Mouse (Mus musculus) heart, embryonic 12.5 days (tissue): ENCODE measurements around the gene D5Ertd579e. TPM values are rescaled to one million over a fixed set of nuclear protein-coding genes. Genes with fewer than 3 reads are reported as not detected.

Source experiments
- ATAC-seq: fragments of 200-750 bp; cut with Nextera tagmentation; 2 replicates; pipeline ENCODE4 v1.8.0; 2017; ENCODE audit warnings: moderate TSS enrichment, moderate library complexity; ENCODE audit not compliant: insufficient number of reproducible peaks, low FRiP score
- H3K27ac ChIP-seq: fragments of 300-500 bp; sonication (generic); 2 replicates; pipeline ENCODE4 v1.5.1; 2016; ENCODE audit warnings: mild to moderate bottlenecking, moderate library complexity; ENCODE audit not compliant: poor library complexity, severe bottlenecking
- H3K27me3 ChIP-seq: fragments of 300-500 bp; sonication (generic); replicated peaks from 2 replicates; pipeline ENCODE4 v1.6.1; 2016; ENCODE audit warnings: mild to moderate bottlenecking, moderate library complexity
- H3K36me3 ChIP-seq: fragments of 300-500 bp; sonication (generic); 2 replicates; pipeline ENCODE4 v1.6.1; 2016; ENCODE audit warnings: mild to moderate bottlenecking, moderate library complexity
- H3K4me1 ChIP-seq: fragments of 300-500 bp; sonication (generic); replicated peaks from 2 replicates; pipeline ENCODE4 v1.6.1; 2016; ENCODE audit warnings: mild to moderate bottlenecking
- H3K4me2 ChIP-seq: fragments of 300-500 bp; sonication (generic); 2 replicates; pipeline ENCODE4 v1.6.1; 2016; ENCODE audit warnings: mild to moderate bottlenecking, moderate library complexity
- H3K4me3 ChIP-seq: fragments of 300-500 bp; sonication (generic); 2 replicates; pipeline ENCODE4 v1.5.1; 2016; ENCODE audit warnings: mild to moderate bottlenecking
- H3K9ac ChIP-seq: fragments of 300-500 bp; sonication (generic); 2 replicates; pipeline ENCODE4 v1.6.1; 2016; ENCODE audit warnings: mild to moderate bottlenecking, moderate library complexity
- H3K9me3 ChIP-seq: fragments of 300-500 bp; sonication (generic); replicated peaks from 2 replicates; pipeline ENCODE4 v1.6.1; 2016; ENCODE audit warnings: mild to moderate bottlenecking, moderate library complexity
- WGBS: fragments of 180-500 bp; shearing (Covaris S2); methylation state at CpG from one replicate; pipeline ENCODE4 v1.1.7; 2016; 5-methylcytosine and 5-hydroxymethylcytosine counted together
- polyA plus RNA-seq: library from polyadenylated mRNA; unstranded; fragments of >200 nt; fragmentation: Nextera tagmentation; extraction: Ambion mirVana; gene quantifications from 2 replicates; pipeline ENCODE4 v1.2.1, GENCODE M21; 2016

D5Ertd579e gene
- 35.1 and 37.2 TPM in 2 replicates for polyA plus RNA-seq

DNA sequence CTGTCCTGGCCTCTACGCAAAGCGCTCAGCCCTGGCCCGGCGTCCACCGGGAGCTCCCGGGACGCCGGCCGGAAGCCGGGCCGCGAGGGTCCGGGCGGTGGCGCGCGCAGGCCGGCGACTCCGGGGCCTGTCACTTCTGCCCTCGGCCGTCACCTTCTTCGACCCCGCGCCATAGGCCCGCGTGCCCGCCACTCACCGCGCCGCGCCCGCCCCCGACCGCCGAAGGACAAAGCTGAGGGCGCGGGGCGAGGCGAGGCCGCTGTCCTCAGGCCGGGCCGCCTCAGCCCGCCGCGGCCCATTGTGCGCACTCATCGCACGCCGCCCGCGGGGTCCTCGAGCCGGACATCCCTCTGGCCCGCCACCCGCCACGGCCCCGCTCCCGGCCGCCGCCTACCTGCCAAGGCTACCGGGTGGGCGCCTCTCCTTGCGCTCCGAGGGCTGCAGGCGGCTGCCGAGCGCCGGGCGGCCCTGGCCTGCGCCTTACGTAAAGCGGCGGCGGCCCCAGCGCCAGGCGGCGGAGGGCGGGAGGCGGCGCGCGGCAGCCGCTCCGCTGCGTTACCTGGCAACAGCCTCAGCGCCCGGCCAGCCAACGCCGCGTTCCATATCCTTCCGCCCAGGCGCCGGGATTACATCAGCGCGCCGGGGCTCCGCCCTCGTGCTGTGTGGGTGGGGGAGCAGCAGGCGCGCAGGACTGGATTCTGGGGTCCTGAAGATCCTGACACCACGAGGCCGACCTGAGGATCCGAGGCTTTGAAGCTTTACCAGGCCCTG, at the start of gene D5Ertd579e:
D5Ertd579e (minus strand) TSS at position 564 of the 771 bp plus-strand sequence.
- peak; percentile 94 for ATAC-seq
- Histone ChIP-seq H3K36me3 (peaks cover 4% of the 10 kb centered on the region; the same call in 1 of the 2 replicates), H3K27ac (peak within 1 kb of the TSS; percentile 96), H3K4me1 (peaks cover 59% of the 10 kb centered on the region), H3K4me2 (peak within 1 kb of the TSS; percentile 85), H3K4me3 (peak within 1 kb of the TSS; percentile 92), H3K27me3 (no peaks in the 10 kb centered on the region), H3K9ac (peak within 1 kb of the TSS; percentile 92), H3K9me3 (no peaks in the 10 kb centered on the region)
- WGBS, result under 1% methylated on average over 97 of the region's 104 CpGs

DNA sequence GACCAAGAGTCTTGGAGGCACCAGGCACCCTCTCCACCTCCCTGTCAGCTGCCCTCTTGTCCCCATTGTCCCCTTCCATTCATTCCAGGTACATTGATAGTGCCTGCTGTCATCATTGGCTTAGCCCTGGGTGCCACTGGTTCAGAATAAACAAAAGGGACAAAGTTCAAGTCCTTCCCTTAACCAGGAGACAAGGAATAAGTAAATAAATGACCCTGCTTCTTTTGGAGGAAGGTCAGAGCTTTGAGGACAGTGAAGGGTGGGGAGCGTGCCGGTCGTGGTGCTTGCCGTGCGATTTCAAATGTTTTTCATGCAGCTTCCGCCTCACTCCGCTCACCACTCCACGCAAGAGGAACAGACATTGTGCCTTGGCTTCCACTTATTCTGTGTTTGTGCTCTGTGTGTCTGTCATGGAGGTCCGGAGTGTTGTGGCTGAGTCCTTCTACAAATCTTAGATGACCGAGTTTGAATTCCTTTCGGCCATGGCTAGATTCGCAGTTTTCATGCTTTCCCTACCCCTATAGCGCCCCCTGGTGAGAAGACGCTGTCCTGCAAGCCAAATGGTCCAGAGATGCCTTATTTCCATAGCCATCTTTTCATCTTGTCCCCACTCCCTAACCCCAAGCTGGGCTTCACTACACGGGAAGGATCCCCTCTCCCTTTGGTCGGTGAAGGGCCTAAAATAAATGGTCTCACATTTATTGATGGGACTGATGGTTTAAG, 46.5 kb upstream of the D5Ertd579e start:
- no peaks in the 10 kb centered on the region for H3K27me3 ChIP-seq
- H3K4me1 ChIP-seq, result peaks cover 23% of the 10 kb centered on the region
- H3K4me3 ChIP-seq, result no peak overlapping the region
- no peaks in the 10 kb centered on the region for H3K9me3 ChIP-seq
- peak overlapping the region; percentile 49 for H3K4me2 ChIP-seq
- H3K27ac ChIP-seq, result no peak overlapping the region
- no peak overlapping the region for H3K9ac ChIP-seq
- 0 out of 2 replicates have a peak, but pooled peaks cover 2% of the 10 kb centered on the region for H3K36me3 ChIP-seq
- 39% methylated on average over 16 of the region's 16 CpGs for WGBS
- no peak for ATAC-seq

DNA sequence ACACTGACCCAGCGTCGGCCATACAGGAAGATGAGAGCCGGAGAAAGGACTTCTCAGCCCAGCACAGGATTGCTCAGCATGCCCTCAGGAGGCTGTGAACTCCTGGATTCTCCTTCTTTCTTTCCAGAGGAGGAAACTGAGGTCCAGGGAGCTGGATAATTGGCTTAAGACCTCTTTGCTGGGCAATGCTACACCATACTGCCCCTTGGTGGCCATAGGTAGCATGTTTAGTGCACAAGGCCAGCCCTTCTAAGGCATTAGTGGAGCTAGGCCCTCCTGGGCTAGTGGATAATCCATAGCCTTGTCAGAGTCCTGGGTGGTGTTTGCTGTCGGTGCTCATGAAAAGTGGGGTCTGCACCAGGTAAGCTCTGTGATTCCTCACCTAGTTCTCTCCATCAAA, 44.0 kb upstream of the D5Ertd579e start:
- WGBS, result 56% methylated on average over 4 of the region's 4 CpGs
- ATAC-seq, result no peak

DNA sequence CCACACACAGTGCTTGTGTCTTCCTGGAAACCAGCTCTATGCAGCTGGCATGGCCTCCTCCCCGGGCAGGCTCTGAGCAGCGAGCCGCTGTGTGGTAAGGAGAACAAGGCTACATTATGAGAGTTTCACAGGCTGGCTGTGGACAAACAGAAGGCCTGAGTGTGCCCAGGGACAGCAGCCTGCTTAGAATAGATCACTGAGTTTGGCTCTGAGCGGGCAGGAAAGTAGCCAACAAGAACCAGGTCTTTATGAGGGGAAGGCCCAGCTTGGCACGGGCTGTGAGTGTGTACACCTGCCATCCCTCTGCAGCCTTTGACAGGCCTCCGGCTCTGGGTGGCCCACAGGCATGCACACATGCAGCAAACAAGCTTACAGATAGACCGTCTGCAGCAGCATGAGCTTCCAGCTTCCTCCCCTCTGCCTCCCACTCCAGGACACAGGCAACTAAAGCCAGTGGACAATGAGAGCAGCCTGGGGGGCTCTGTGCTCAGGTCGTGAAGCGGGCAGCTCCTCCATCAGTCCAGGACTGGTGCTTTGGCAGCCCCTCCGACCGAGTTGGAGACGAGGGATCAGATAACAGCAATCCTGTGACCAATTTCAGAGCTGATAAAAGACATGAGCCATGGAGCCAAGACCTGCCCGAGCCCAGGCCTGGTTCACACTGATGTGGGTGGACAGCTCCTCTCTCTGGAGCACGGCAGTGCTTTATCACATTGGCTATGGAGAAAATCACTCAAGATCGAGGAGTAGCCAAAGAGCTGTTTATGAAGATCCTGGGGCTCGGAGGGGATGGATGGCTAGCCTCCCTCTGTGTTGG, 43.2 kb upstream of the D5Ertd579e start:
- Histone ChIP-seq H3K27me3 (no peaks in the 10 kb centered on the region), H3K9ac (no peak overlapping the region), H3K4me1 (peaks cover 20% of the 10 kb centered on the region), H3K4me3 (no peak overlapping the region), H3K27ac (no peak overlapping the region), H3K9me3 (no peaks in the 10 kb centered on the region), H3K4me2 (no peak overlapping the region), H3K36me3 (no peaks in the 10 kb centered on the region)
- 49% methylated on average over 16 of the region's 16 CpGs for WGBS
- no peak for ATAC-seq

More for the DNA sequence above, 44.0 kb upstream of the D5Ertd579e start:
- no peaks in the 10 kb centered on the region for H3K9me3 ChIP-seq
- no peak overlapping the region for H3K27ac ChIP-seq
- no peak overlapping the region for H3K4me3 ChIP-seq
- no peak overlapping the region for H3K9ac ChIP-seq
- H3K4me2 ChIP-seq, result no peak overlapping the region
- peaks cover 20% of the 10 kb centered on the region for H3K4me1 ChIP-seq
- no peaks in the 10 kb centered on the region for H3K36me3 ChIP-seq
- no peaks in the 10 kb centered on the region for H3K27me3 ChIP-seq

DNA sequence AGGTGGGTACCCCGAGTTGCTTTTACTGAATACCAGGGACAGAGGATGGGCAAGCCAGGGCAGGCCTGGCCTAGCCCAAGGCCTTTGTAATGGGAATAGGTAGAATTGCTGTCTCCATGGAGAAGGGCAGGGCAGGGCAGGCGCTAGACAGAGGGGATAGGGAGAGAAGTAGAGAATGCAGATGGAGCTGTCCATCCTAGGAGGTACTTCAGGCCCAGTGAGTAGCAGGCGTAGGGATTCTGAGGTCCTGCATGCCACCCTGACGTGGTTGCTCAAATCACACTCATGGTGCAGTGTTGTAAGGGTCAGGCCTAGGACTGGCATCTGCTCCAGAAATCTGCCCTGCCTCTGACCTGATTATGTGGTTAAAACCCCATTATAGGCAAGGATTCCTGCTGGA, 41.9 kb upstream of the D5Ertd579e start:
- no peaks in the 10 kb centered on the region for H3K27me3 ChIP-seq
- no peaks in the 10 kb centered on the region for H3K36me3 ChIP-seq
- no peak for ATAC-seq
- H3K27ac ChIP-seq, result no peak overlapping the region
- WGBS, result 65% methylated on average over 4 of the region's 4 CpGs
- no peak overlapping the region for H3K9ac ChIP-seq
- H3K4me2 ChIP-seq, result no peak overlapping the region
- no peak overlapping the region for H3K4me3 ChIP-seq
- H3K9me3 ChIP-seq, result no peaks in the 10 kb centered on the region
- H3K4me1 ChIP-seq, result peaks cover 20% of the 10 kb centered on the region

DNA sequence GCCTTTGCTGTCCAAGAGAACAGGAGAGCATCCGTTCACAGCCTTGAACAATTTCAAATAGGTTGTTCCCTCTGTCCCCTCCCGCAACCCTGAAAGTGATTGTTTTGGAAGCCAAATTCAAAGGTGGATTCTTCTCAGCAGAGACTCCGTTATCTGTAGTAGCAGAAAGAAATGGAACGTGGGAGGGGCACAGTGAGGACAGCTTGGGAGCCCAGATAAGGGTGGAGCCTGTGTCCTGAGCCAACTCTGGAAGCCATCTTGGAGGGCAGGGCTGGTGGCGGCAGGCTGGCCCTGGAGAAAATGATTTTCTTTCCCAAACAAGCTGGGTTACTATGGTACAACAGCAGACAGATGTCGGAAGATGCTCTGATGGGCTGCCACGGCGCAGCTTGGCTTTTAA, 40.2 kb upstream of the D5Ertd579e start:
- Histone ChIP-seq H3K9ac (no peak overlapping the region), H3K4me1 (peaks cover 32% of the 10 kb centered on the region), H3K9me3 (no peaks in the 10 kb centered on the region), H3K27me3 (no peaks in the 10 kb centered on the region), H3K27ac (peak overlapping the region; percentile 50; the same call in 1 of the 2 replicates), H3K4me3 (no peak overlapping the region), H3K36me3 (no peaks in the 10 kb centered on the region), H3K4me2 (0 out of 2 replicates have a peak overlapping the region, but pooled peaks have one; percentile 15)
- peak; percentile 87 for ATAC-seq
- WGBS, result 54% methylated on average over 8 of the region's 8 CpGs

DNA sequence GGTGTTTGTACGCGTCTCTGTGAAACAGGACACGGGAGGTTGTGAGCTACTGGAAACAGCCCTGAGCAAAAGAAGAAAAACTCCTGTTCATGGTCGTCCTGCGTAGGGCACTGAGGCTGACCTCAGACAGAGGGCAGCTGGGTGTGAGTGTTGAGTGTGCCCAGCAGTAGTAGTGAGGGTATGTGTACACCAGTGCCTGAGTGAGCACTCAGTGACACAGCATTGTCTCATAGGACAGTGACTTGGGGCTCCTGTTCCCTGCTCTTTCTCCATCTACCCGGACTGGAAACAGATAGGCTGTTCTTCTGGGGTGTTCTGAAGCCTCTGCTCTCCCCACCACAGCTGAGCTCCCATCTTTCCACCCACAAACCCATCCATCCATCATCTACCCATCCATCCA, 39.3 kb upstream of the D5Ertd579e start:
- no peaks in the 10 kb centered on the region for H3K27me3 ChIP-seq
- H3K4me1 ChIP-seq, result peaks cover 39% of the 10 kb centered on the region
- no peak overlapping the region for H3K9ac ChIP-seq
- 83% methylated on average over 6 of the region's 6 CpGs for WGBS
- H3K4me3 ChIP-seq, result no peak overlapping the region
- H3K36me3 ChIP-seq, result no peaks in the 10 kb centered on the region
- H3K27ac ChIP-seq, result no peak overlapping the region; the same call in 1 of the 2 replicates
- ATAC-seq, result peak; percentile 80
- no peaks in the 10 kb centered on the region for H3K9me3 ChIP-seq
- H3K4me2 ChIP-seq, result peak overlapping the region; percentile 15; the same call in 1 of the 2 replicates

DNA sequence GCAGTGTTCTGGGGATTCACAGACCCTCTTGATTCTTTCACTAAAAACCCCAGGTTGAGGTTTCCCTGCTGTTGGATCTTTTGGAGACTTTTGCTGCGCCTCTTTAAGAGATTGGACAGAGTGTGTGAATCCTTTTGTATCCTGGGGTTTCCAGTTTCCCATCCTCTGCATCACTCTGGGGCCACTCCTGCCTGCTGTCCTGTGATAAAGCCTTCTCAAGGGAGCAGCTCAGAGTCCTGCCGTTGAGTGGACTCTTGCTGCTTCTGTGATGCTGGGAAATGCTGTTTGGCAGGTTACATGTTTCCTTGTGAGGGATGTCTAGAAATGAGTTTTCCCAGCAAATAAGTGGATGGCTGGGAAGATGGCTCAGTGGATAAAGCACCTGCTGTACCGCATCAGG, 37.6 kb upstream of the D5Ertd579e start:
- Histone ChIP-seq H3K36me3 (no peaks in the 10 kb centered on the region), H3K27ac (no peak overlapping the region), H3K4me3 (no peak overlapping the region), H3K4me2 (0 out of 2 replicates have a peak overlapping the region, but pooled peaks have one; percentile 13), H3K9ac (no peak overlapping the region), H3K9me3 (no peaks in the 10 kb centered on the region), H3K4me1 (peaks cover 25% of the 10 kb centered on the region; the same call in 1 of the 2 replicates), H3K27me3 (no peaks in the 10 kb centered on the region)
- WGBS, result 67% methylated on average over 3 of the region's 3 CpGs
- ATAC-seq, result 0 out of 2 replicates have a peak, but pooled peaks have one; percentile 43

DNA sequence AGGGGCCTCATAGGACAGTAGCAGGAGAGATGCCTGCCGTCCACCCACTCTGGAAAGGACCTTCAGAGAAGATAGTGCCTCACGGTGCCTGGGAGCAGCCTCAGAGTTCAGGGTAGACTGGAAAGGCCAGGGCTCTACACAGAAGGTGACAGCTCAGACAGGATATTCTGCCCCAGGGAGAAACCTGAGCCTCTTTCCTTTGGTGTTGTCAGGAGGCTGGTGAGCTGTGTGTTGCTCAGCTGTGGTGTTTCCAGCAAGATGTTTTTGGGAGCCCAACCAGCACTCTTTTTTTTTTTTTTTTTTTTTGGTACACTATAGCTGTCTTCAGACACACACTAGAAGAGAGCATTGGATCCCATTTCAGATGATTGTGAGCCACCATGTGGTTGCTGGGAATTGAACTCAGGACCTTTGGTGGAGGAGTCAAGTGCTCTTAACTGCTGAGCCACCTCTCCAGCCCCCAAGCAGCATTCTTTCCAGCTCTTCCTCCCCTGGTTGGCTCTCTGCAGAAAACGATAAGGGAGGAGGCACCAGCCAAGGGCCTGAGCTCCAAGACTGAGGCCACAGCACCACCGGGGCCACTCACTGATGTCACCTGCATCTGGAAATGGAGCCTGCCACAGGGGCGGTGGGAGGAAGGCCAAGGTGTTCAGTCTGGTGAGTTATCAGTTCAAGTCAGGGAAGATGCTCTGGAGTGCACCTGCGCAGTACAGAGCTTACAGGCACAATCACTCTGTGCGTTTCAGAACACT, 36.3 kb upstream of the D5Ertd579e start:
- Histone ChIP-seq H3K9ac (no peak overlapping the region), H3K4me1 (peaks cover 23% of the 10 kb centered on the region; the same call in 1 of the 2 replicates), H3K27me3 (no peaks in the 10 kb centered on the region), H3K9me3 (no peaks in the 10 kb centered on the region), H3K27ac (peak overlapping the region; percentile 29; the same call in 1 of the 2 replicates), H3K4me3 (no peak overlapping the region), H3K36me3 (no peaks in the 10 kb centered on the region), H3K4me2 (no peak overlapping the region)
- WGBS, result 53% methylated on average over 7 of the region's 7 CpGs
- peak; percentile 59 for ATAC-seq

DNA sequence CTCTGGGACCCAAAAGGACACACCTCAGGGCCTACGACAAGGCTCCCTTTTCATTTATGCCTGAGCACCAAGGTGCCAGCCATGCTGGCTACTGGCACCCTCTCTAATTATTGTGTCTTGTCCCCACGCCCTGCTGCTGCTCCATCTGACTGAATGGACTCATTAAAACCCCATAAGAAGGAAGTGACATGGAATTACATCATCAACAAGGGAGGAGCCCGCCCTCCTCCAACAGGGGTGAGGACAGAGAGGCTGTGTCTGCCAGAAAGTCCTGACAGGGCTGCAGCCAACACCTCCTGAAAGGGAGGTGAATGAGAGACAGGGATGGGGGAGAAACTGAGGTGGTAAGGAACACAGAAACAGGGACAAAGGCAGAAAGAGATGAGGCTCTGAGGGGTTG, 34.9 kb upstream of the D5Ertd579e start:
- Histone ChIP-seq H3K27ac (no peak overlapping the region), H3K4me2 (no peak overlapping the region), H3K36me3 (no peaks in the 10 kb centered on the region), H3K4me1 (peaks cover 33% of the 10 kb centered on the region), H3K27me3 (no peaks in the 10 kb centered on the region), H3K4me3 (no peak overlapping the region), H3K9me3 (no peaks in the 10 kb centered on the region), H3K9ac (no peak overlapping the region)
- ATAC-seq, result no peak
- WGBS, result 76% methylated on average over 3 of the region's 3 CpGs
